Mouse (Mus musculus) thymus, postnatal 0 days (tissue): ENCODE results near the gene Oog3. TPM values are rescaled to one million over a fixed set of nuclear protein-coding genes. Genes with fewer than 3 reads are reported as not detected.

ENCODE experiments used
- DNase-seq: peaks from one replicate; pipeline ENCODE4 v3.0.0-alpha.2; 2015; ENCODE audit warnings: low spot score
- polyA plus RNA-seq: library from polyadenylated mRNA; unstranded; fragments of >200 nt; fragmentation: Nextera tagmentation; extraction: Ambion mirVana; gene quantifications from 2 replicates; pipeline ENCODE4 v1.2.1, GENCODE M21; 2015

Oog3 gene
- not detected in 2 replicates for polyA plus RNA-seq

GRCm38 (mm10) chr4:144162563-144162962, at the start of gene Oog3:
Gene Oog3, minus strand, starts transcription at chr4:144162663.
- DNase-seq = no peak

GRCm38 (mm10) chr4:144190419-144190818, 28.0 kb upstream of the Oog3 start, which contains the start of gene Oog2:
Gene Oog2, plus strand, starts transcription at chr4:144190719.
- DNase-seq = no peak

Other genes starting within 250 kb of the Oog3 start
- not detected in 2 replicates for gene Pramef25, start 211.6 kb downstream of the Oog3 start, polyA plus RNA-seq
- gene Gm13101, start 195.7 kb downstream of the Oog3 start, polyA plus RNA-seq = not detected in 2 replicates
- not detected in 2 replicates for gene Pramef17, start 168.3 kb downstream of the Oog3 start, polyA plus RNA-seq
- gene Pramel4, start 103.5 kb downstream of the Oog3 start, polyA plus RNA-seq = not detected in 2 replicates
- not detected in 2 replicates for gene Gm13102, start 56.2 kb downstream of the Oog3 start, polyA plus RNA-seq
- gene Oog2, start 28.1 kb upstream of the Oog3 start, polyA plus RNA-seq = not detected in 2 replicates
- gene C87977, start 50.7 kb upstream of the Oog3 start, polyA plus RNA-seq = not detected in 2 replicates
- 0.06 TPM in 1 of 2 replicates, not detected in the other for gene Pramel5, start 117.8 kb upstream of the Oog3 start, polyA plus RNA-seq
- gene Gm13128, start 167.6 kb upstream of the Oog3 start, polyA plus RNA-seq = 0.06 TPM in 1 of 2 replicates, not detected in the other
- gene Gm13119, start 195.3 kb upstream of the Oog3 start, polyA plus RNA-seq = not detected in 2 replicates
- gene Pramef20, start 215.3 kb upstream of the Oog3 start, polyA plus RNA-seq = not detected in 2 replicates
- 0.06 and 0.09 TPM in 2 replicates for gene Pramef12, start 245.8 kb upstream of the Oog3 start, polyA plus RNA-seq